Mouse (Mus musculus) adrenal gland, postnatal 36 days (tissue): ENCODE measurements around the gene Reg4. TPM values are rescaled to one million over a fixed set of nuclear protein-coding genes. Genes with fewer than 3 reads are reported as not detected.

ENCODE experiments used
- DNase-seq, 2 experiments: peaks; one replicate each; pipeline ENCODE4 v3.0.0; 2021; ENCODE audit warnings: mixed read lengths in 1 of 2
- total RNA-seq, 2 experiments: library from RNA; stranded (reverse); gene quantifications; 2 replicates each; pipeline ENCODE4 v1.2.3; 2021

The Reg4 gene
- total RNA-seq, 2 experiments from 2014 or later: not detected

- no peak for DNase-seq
These were observed 15.3 kb downstream of the Reg4 start for GRCm38 (mm10) chr3:98237240-98237639.

- no peak for DNase-seq
These were observed 16.2 kb downstream of the Reg4 start for GRCm38 (mm10) chr3:98238150-98238549.

DNA sequence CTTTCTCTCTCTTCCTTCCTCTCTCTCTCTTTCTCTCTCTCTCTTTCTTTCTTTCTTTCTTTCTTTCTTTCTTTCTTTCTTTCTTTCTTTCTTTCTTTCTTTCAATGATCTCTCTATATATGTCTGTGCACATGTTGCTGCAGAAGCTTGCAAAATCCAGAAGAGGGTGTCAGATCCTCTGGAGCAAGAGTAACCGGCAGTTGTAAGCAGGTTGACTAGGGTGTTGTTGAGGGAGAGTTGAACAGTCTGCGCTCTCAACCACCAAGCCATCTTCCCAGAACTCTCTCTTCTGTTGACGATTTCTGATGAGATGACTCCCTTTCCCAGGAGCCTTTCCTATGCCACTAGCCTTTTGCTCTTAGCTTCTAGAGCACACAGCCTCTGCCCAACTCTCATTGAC, 20.1 kb downstream of the Reg4 start:
- DNase-seq: no peak

DNA sequence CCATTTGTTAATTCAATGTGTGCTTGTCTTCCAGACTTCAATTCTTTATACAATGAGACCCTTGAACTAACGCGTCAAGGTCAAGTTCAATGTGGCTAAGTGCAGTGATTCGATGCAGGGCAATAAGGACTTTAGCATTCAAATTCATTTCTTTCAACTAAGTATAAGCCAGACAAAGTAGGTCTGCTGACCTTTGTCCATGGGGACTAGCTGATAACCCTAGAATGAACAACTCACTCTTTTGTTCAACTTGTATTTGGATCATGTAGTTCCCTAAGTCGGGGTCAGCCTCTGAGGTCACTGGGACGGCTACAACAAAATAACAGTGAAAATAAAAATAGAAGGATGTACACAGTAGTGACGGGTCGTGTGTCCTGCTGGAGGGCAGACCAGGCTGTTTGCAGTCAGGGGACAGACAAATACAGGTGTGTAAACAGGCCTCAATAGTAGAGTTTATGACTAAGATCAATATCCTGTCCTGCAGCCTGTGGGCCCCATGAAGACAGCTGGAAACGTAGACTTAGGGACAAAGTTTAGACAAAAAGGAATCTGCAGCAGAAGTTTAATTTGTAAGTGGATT, 20.6 kb downstream of the Reg4 start:
- no peak for DNase-seq

DNA sequence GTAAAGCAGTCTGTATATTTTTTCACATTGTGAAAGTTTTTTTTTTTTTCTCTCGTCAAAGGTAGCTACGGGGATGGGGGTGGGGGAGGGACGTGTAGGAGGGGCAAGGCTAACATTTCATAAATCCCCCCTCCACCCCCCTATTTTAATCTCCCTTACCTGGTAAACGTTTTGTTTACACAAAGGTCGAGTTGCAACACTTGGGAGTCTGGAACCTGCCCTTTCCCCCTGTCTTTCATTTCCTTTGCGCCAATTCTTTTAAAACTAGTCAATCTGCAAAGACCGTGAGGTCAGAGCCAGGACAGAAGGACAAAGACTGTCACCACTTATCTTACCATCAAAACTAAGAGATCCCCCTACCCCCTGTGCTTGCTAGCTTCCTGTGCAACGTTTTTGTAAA, 23.9 kb downstream of the Reg4 start:
- no peak for DNase-seq

- no peak for DNase-seq
These were observed 25.2 kb downstream of the Reg4 start for GRCm38 (mm10) chr3:98246985-98247751.

- no peak for DNase-seq
These were observed 27.4 kb downstream of the Reg4 start for GRCm38 (mm10) chr3:98249378-98249777.

- DNase-seq: no peak
These were observed 28.0 kb downstream of the Reg4 start for GRCm38 (mm10) chr3:98249833-98250448.

DNA sequence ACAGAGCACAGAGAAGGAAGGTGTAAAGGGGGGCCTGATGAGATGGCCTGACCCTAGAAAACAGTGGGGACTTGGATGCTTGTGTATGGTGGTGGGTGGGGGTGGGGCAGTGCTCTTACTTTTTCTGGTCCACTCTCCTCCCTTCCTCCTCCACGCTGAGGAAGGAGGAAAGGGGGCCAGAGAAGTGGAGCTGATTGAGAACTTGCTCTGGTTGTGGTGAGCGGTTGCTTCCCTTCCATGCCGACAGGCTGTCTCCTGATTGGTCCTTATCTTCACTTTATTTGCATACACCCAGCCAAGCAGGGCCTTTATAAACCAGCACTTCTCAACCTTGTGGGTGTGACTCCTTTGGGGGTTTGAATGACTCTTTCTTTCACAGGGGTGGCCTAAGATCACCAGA, 32.1 kb downstream of the Reg4 start:
- no peak for DNase-seq

DNA sequence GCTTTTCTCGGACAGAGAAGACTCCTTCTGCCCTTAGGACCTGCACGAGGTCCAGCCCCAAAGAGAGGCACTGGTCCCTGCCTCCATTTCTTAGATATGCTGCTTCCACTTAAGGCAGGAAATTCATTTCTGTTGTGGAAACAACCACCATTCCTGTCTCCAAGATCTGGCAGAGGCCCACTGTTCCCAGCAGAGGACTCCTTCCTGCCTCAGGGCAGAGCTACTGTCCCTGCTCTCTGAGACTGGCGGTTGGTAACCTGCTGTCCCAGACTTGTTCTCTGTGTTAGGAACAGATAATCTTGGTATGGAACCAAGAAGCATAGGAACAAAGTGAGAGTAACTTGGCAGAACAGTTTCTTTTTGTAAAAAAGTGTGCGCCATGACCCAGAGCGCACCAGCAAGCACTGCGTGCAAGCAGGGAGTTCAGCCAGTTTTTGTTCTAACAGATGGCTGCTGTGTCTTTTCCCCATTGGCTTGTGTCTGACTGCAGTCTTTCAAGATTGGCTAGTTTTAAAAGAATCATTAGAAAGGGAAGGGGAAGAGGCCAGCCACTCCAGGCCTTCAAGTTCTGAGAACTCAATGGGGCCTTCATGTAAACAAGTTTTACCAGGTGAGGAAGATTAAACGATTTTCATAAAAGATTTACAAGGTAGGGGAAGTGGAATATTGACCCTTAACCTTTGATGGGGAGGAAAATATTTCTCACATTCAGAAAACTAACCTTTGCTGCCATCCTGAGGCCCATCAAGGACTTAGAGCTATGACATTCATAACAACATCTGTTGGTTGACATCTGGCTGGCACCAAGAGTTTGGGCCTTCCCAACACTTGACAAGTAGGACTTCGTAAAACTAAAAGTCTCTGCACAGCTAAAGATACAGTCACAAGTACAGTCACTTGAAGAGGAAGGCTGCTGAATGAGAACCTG, 33.0 kb downstream of the Reg4 start:
- DNase-seq: no peak

GRCm38 (mm10) chr3:98258723-98259122, 36.8 kb downstream of the Reg4 start:
- no peak for DNase-seq

DNA sequence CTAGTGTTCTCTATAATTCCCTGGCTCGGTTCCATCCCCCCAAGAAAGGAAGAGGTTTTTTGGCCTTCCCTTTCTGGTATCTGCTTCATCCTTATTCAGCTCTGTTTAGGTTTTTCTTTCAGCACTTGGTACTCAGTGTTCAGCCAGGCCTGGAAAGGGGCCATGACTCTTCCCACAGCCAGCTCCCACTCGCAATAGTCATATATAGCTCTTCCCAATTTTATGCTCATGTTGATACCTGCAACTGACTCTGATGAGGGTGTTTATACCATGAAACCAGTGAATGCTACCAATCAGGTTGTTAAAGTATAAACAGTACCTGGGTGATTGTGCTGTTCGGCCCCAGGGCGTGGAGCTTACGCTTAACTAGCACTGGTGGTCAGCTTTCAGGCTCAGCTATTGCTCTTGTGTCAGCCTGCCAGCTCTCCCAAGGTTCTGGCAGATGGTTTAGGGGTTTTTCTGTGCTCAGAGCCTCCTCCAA, 37.4 kb downstream of the Reg4 start:
- DNase-seq: no peak

- DNase-seq: no peak
These were observed 38.6 kb downstream of the Reg4 start for GRCm38 (mm10) chr3:98260534-98260933.

- no peak for DNase-seq
These were observed 39.5 kb downstream of the Reg4 start for GRCm38 (mm10) chr3:98261415-98261814.

GRCm38 (mm10) chr3:98262133-98262532, 40.2 kb downstream of the Reg4 start:
- no peak for DNase-seq

DNA sequence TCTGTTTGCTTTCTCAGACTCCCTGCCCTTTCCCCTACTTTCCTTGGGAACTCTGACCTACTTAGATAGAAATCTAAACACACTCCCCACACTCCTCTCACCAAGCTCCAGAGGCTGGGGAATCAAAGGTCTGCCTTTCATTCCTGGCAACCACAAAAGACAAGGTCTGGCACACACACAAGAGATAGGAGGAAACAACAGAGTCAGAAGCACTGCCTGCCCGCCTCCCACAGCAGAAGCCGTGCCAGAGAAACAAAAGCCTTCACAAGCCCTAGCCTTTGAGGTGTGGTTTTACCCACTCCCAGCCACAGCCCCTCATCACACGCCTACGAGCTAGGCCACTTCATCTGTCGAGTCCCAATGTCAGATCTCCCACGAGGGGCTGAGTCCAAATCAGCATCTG, 45.3 kb downstream of the Reg4 start:
- DNase-seq: peak; percentile 40 to 59

DNA sequence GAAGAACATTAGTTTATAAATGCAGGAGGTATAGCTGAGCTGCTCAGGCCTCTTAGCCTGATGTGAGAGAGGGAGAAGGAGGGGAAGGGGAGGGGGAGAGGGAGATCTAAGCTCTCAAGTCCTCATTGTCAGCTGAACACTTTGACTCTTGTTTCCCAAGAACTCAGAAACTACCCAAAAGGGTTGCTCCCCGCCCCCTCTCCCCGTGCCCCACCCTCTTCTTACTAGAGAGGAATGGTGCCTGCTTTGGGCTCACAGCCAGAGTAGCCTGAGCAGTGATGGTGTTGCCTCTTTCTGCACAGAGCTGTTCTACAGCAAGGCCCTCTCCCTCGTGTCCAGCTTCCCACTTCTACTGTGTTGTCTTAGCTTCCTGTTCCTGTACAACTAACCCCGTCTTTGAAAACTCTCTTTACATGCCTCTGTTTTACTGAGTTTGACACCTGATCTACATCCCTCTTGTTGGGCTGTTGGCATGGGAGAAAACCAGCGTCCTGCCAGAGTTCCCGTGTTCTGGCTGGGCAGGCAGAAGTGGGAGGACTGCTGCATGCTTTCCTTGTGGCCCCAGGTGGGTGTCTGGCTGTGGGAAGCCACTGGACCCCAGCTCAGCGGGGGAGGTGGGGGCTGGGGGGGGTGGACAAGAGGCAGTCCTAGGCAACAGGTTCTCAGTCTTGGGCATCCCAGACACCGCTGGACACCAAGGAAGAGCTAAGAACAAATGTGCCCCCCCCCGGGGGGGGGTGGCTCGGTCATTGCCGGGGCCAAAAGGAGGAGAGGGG, 51.9 kb downstream of the Reg4 start:
- no peak for DNase-seq

- no peak for DNase-seq
These were observed 57.7 kb downstream of the Reg4 start for GRCm38 (mm10) chr3:98279682-98280081.

DNA sequence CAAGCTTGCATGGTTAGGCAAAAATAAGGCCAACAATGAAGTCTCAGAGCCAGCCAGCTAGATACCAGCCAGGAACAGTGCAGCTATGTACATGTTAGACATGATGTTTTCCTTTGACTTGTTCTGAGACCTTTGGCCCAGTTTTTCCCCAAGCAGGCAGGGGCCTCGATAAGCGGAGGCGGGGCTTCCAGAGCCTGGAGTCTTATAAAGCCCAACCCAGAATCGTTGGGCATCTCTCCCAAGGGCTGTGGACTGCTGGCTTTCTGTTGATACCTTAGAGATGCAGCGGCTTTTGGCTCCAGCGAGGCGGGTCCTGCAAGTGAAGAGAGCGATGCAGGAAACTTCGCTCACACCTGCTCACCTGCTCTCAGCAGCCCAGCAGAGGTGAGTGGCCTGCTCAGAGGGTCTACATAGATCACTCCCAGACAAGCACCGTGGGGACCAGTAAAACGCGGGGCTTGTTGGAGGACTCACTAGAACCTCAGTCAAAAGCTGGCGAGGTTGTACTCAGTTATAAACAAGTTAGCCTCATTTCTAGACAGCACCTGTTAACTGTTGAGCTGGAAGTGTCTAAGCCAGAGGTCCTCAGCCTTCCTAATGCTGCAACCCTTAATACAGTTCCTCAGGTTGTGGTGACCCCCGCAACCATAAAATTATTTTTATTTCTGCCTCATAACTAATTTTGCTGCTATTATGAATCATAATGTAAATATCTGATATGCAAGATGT, 58.4 kb downstream of the Reg4 start, which contains the start of gene Hmgcs2:
Gene Hmgcs2 (plus strand): TSS at position 232 of the 729 bp plus-strand sequence.
- DNase-seq: peak; percentile 10 to 42

GRCm38 (mm10) chr3:98280933-98281678, 59.1 kb downstream of the Reg4 start:
- DNase-seq: peak; percentile 63 to 75
